Mouse (Mus musculus) MEL (cell line): Measurements from ENCODE around the gene Umad1. TPM values are rescaled to one million over a fixed set of nuclear protein-coding genes. Genes with fewer than 3 reads are reported as not detected.

ENCODE experiments used
- DNase-seq: peaks from one replicate; pipeline ENCODE4 v3.0.0; 2011; ENCODE audit warnings: low read depth, low spot score
- H3K27ac ChIP-seq: 2 replicates; pipeline ENCODE4 v1.5.1; 2012; ENCODE audit warnings: low read depth, mild to moderate bottlenecking, control low read depth, low read length, moderate library complexity; ENCODE audit not compliant: control insufficient read depth
- H3K27me3 ChIP-seq, 2 experiments: fragments of 150-350 bp in 1 of 2; sonication (generic) in 1 of 2; 2 replicates each; pipeline ENCODE4 v1.6.1; 2012; ENCODE audit warnings: low read length in 2 of 2, mild to moderate bottlenecking in 2 of 2, improper control_type of control experiment in 1 of 2, moderate library complexity in 1 of 2; ENCODE audit not compliant: insufficient read depth in 2 of 2, control insufficient read depth in 1 of 2
- H3K36me3 ChIP-seq, 2 experiments: 2 replicates each; pipeline ENCODE4 v1.6.1; 2012 to 2014; ENCODE audit warnings: low read length in 2 of 2, improper control_type of control experiment in 1 of 2, inconsistent platforms in 1 of 2, mild to moderate bottlenecking in 1 of 2; ENCODE audit not compliant: insufficient read depth in 2 of 2, control insufficient read depth in 1 of 2
- H3K4me1 ChIP-seq, 2 experiments: fragments of 150-350 bp in 1 of 2; sonication (generic) in 1 of 2; 2 replicates each; pipeline ENCODE4 v1.6.1; 2012; ENCODE audit warnings: low read length in 2 of 2, improper control_type of control experiment in 1 of 2, mild to moderate bottlenecking in 1 of 2; ENCODE audit not compliant: insufficient read depth in 2 of 2, control insufficient read depth in 1 of 2
- H3K4me3 ChIP-seq, 2 experiments: fragments of 150-350 bp in 1 of 2; sonication (generic) in 1 of 2; 2 replicates each; pipeline ENCODE4 v1.5.1; 2012; ENCODE audit warnings: low read depth in 2 of 2, low read length in 2 of 2, mild to moderate bottlenecking in 2 of 2, moderate library complexity in 2 of 2, control low read depth in 1 of 2, improper control_type of control experiment in 1 of 2; ENCODE audit not compliant: control insufficient read depth in 1 of 2, insufficient read depth in 1 of 2
- H3K79me2 ChIP-seq: 2 replicates; pipeline ENCODE4 v1.6.1; 2012; ENCODE audit warnings: mild to moderate bottlenecking, low read length, moderate library complexity; ENCODE audit not compliant: control insufficient read depth, poor library complexity, insufficient read depth
- H3K9ac ChIP-seq: 2 replicates; pipeline ENCODE4 v1.6.1; 2012; ENCODE audit warnings: low read depth, mild to moderate bottlenecking, control low read depth, low read length, moderate library complexity; ENCODE audit not compliant: control insufficient read depth, poor library complexity, severe bottlenecking
- H3K9me3 ChIP-seq: fragments of 150-350 bp; sonication (generic); replicated peaks from 2 replicates; pipeline ENCODE4 v1.6.1; 2012; ENCODE audit warnings: mild to moderate bottlenecking, low read length, improper control_type of control experiment, moderate library complexity; ENCODE audit not compliant: insufficient read depth
- BHLHE40 ChIP-seq: IDR thresholded peaks from 2 replicates; pipeline ENCODE4 v1.6.1; 2012; ENCODE audit warnings: low read depth, mild to moderate bottlenecking, inconsistent platforms, low read length, improper control_type of control experiment, borderline replicate concordance
- CHD2 ChIP-seq: IDR thresholded peaks from 2 replicates; pipeline ENCODE4 v1.6.1; 2011; ENCODE audit warnings: low read length, improper control_type of control experiment
- ELF1 ChIP-seq: IDR thresholded peaks from 2 replicates; pipeline ENCODE4 v1.6.1; 2014; ENCODE audit warnings: low read depth, mild to moderate bottlenecking, inconsistent platforms, low read length, improper control_type of control experiment, moderate library complexity
- EP300 ChIP-seq, 2 experiments: IDR thresholded peaks; 2 replicates each; pipeline ENCODE4 v1.6.1; 2011; ENCODE audit warnings: improper control_type of control experiment in 2 of 2, low read length in 2 of 2, low read depth in 1 of 2, mild to moderate bottlenecking in 1 of 2
- GABPA ChIP-seq: IDR thresholded peaks from 2 replicates; pipeline ENCODE4 v1.6.1; 2012; ENCODE audit warnings: low read depth, mild to moderate bottlenecking, inconsistent platforms, low read length, improper control_type of control experiment, moderate library complexity
- HCFC1 ChIP-seq: IDR thresholded peaks from 2 replicates; pipeline ENCODE4 v1.6.1; 2012; ENCODE audit warnings: low read depth, mild to moderate bottlenecking, inconsistent platforms, low read length, improper control_type of control experiment, moderate library complexity
- MAFK ChIP-seq: IDR thresholded peaks from 2 replicates; pipeline ENCODE4 v1.6.1; 2011; ENCODE audit warnings: low read depth, mild to moderate bottlenecking, low read length, improper control_type of control experiment, borderline replicate concordance
- MAZ ChIP-seq: IDR thresholded peaks from 2 replicates; pipeline ENCODE4 v1.6.1; 2012; ENCODE audit warnings: low read depth, mild to moderate bottlenecking, inconsistent platforms, low read length, improper control_type of control experiment
- MXI1 ChIP-seq: IDR thresholded peaks from 2 replicates; pipeline ENCODE4 v1.6.1; 2011; ENCODE audit warnings: mild to moderate bottlenecking, low read depth, low read length, improper control_type of control experiment
- MYB ChIP-seq: IDR thresholded peaks from 2 replicates; pipeline ENCODE4 v1.6.1; 2011; ENCODE audit warnings: mild to moderate bottlenecking, low read depth, low read length, improper control_type of control experiment
- MYC ChIP-seq: IDR thresholded peaks from 2 replicates; pipeline ENCODE4 v1.6.1; 2011; ENCODE audit warnings: low read depth, mild to moderate bottlenecking, low read length, improper control_type of control experiment, moderate library complexity
- POLR2AphosphoS2 ChIP-seq: IDR thresholded peaks from 2 replicates; pipeline ENCODE4 v1.6.1; 2011; ENCODE audit warnings: low read length, improper control_type of control experiment
- POLR2AphosphoS5 ChIP-seq: IDR thresholded peaks from 2 replicates; pipeline ENCODE4 v1.6.1; 2012; ENCODE audit warnings: low read depth, borderline replicate concordance, mild to moderate bottlenecking, inconsistent platforms, low read length, moderate library complexity, mixed read lengths
- RAD21 ChIP-seq: IDR thresholded peaks from 2 replicates; pipeline ENCODE4 v1.6.1; 2011; ENCODE audit warnings: mild to moderate bottlenecking, low read depth, low read length, improper control_type of control experiment
- RCOR1 ChIP-seq: IDR thresholded peaks from 2 replicates; pipeline ENCODE4 v1.6.1; 2012; ENCODE audit warnings: low read depth, mild to moderate bottlenecking, inconsistent platforms, low read length, improper control_type of control experiment
- SIN3A ChIP-seq: IDR thresholded peaks from 2 replicates; pipeline ENCODE4 v1.6.1; 2012; ENCODE audit warnings: low read length, improper control_type of control experiment, inconsistent platforms
- SMC3 ChIP-seq: IDR thresholded peaks from 2 replicates; pipeline ENCODE4 v1.6.1; 2011; ENCODE audit warnings: low read depth, low read length, improper control_type of control experiment
- TBP ChIP-seq: IDR thresholded peaks from 2 replicates; pipeline ENCODE4 v1.8.0; 2011; ENCODE audit warnings: low read depth, low read length, improper control_type of control experiment
- TCF12 ChIP-seq: IDR thresholded peaks from 2 replicates; pipeline ENCODE4 v1.6.1; 2014; ENCODE audit warnings: low read depth, mild to moderate bottlenecking, inconsistent platforms, low read length, improper control_type of control experiment, moderate library complexity
- USF1 ChIP-seq: IDR thresholded peaks from 2 replicates; pipeline ENCODE4 v1.6.1; 2014; ENCODE audit warnings: low read depth, mild to moderate bottlenecking, inconsistent platforms, low read length, improper control_type of control experiment, moderate library complexity
- ZKSCAN1 ChIP-seq: IDR thresholded peaks from 2 replicates; pipeline ENCODE4 v1.6.1; 2012; ENCODE audit warnings: low read depth, mild to moderate bottlenecking, inconsistent platforms, low read length, improper control_type of control experiment, moderate library complexity
- ZNF384 ChIP-seq: IDR thresholded peaks from 2 replicates; pipeline ENCODE4 v1.6.1; 2012; ENCODE audit warnings: low read depth, mild to moderate bottlenecking, inconsistent platforms, low read length, improper control_type of control experiment
- polyA plus RNA-seq, 2 experiments: library from polyadenylated mRNA; stranded (reverse) in 1 of 2; unstranded in 1 of 2; fragments of >175 nt in 1 of 2; fragments of >200 nt in 1 of 2; gene quantifications; 2 replicates each; pipeline versions ENCODE4 v1.2.1 to v1.2.4; 2012; ENCODE audit warnings: low replicate concordance in 2 of 2, low read depth in 1 of 2; ENCODE audit not compliant: insufficient read length in 2 of 2, insufficient read depth in 1 of 2, missing spikeins in 1 of 2
- total RNA-seq: library from RNA; depleted of rRNA; stranded (reverse); fragments of 300-350 nt; gene quantifications from 2 replicates; pipeline ENCODE4 v1.2.3, GENCODE M21; 2012

Gene Umad1
- total and polyA plus RNA-seq, 3 experiments: 5.3 to 9.7 TPM; not detected in 1

DNA sequence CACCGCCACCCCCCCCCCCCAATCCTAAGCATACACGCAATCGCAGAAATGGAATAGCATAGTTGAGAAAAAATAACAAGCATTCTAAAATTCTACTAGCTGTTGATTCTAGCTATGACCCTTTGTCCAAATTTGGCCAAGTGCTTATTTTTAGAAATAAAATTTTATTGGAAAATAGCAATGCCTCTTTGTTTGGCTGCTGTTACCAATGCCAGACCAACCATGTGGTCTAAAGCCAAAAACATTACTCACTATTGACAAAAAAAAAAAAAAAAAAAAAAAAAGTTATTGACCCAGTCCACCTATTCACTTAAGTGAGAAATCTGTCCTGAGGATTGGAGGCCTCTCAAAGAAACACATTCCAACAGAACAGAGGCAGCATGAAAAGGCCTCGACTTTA lies 199.5 kb downstream of the Umad1 start:
- Histone ChIP-seq H3K27ac (no peak overlapping the region), H3K79me2 (no peaks in the 10 kb centered on the region), H3K9ac (no peak overlapping the region), H3K4me1 (peaks cover 0 to 2% of the 10 kb centered on the region in 2 experiments; a peak in 1 of 4 replicates), H3K36me3 (no peaks in the 10 kb centered on the region), H3K4me3 (no peak overlapping the region), H3K27me3 (no peaks in the 10 kb centered on the region), H3K9me3 (no peaks in the 10 kb centered on the region)
- DNase-seq: no peak
- TF ChIP-seq GABPA (no peak), SMC3 (no peak), POLR2AphosphoS5 (no peak), MYB (no peak), ZNF384 (no peak), RAD21 (no peak), TBP (no peak), USF1 (no peak), MAFK (no peak), SIN3A (no peak)

DNA sequence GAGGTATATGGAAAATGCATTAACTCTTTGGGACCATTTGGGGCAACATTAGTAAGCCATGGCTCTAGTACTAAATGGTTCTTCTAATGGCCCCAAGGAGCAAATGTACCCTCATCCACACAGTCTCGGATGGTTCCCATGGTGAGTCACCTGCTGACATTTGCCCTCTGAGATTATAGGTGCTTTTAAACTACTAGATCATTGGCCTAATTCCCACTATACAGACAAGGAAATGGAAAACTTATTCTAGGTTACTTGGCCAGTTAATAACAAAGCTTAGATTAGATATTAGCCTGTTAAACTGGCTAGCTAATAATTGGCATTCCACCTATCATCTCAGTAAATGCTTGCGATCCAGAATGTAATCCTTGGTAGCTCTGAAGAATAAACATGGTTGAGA lies 203.4 kb downstream of the Umad1 start:
- TF ChIP-seq BHLHE40 (no peak), POLR2AphosphoS5 (no peak), RAD21 (no peak), GABPA (no peak), ZKSCAN1 (no peak), MAZ (no peak), MAFK (no peak), SMC3 (no peak), ZNF384 (no peak), RCOR1 (no peak), TCF12 (no peak), POLR2AphosphoS2 (no peak), MXI1 (no peak), HCFC1 (no peak), MYC (no peak), EP300 (IDR thresholded peaks at IDR 0.05; ENCODE audit: low read depth in 1 of 2, low read length in 2 of 2) (no peak), CHD2 (no peak), ELF1 (no peak)
- TF ChIP-seq, all 39 proteins: peak for 0
- no peak overlapping the region for H3K9ac ChIP-seq
- no peaks in the 10 kb centered on the region for H3K27me3 ChIP-seq
- H3K79me2 ChIP-seq: no peaks in the 10 kb centered on the region
- H3K36me3 ChIP-seq: peaks cover 0 to 5% of the 10 kb centered on the region in 2 experiments; a peak in 1 of 4 replicates
- H3K4me1 ChIP-seq: peaks cover 2 to 4% of the 10 kb centered on the region in 2 experiments; a peak in 2 of 4 replicates
- H3K4me3 ChIP-seq: no peak overlapping the region
- H3K9me3 ChIP-seq: no peaks in the 10 kb centered on the region
- H3K27ac ChIP-seq: no peak overlapping the region
- no peak for DNase-seq
